Mouse (Mus musculus) bone marrow, adult 2 months (tissue): Measurements from ENCODE around the gene Rab33a. TPM values are rescaled to one million over a fixed set of nuclear protein-coding genes. Genes with fewer than 3 reads are reported as not detected.

Experiments
- H3K27ac ChIP-seq: fragments of 200-500 bp; 2 replicates; pipeline ENCODE4 v1.5.1; 2012; ENCODE audit warnings: low read depth, mild to moderate bottlenecking, control low read depth, inconsistent platforms, low read length; ENCODE audit not compliant: control insufficient read depth, poor library complexity, insufficient read depth
- H3K4me1 ChIP-seq: fragments of 200-500 bp; 2 replicates; pipeline ENCODE4 v1.6.1; 2011; ENCODE audit warnings: low read length; ENCODE audit not compliant: control insufficient read depth, insufficient read depth
- H3K4me3 ChIP-seq: fragments of 200-500 bp; replicated peaks from 2 replicates; pipeline ENCODE3; 2011; ENCODE audit warnings: mild to moderate bottlenecking, low read depth, low read length, control low read depth; ENCODE audit not compliant: control insufficient read depth
- CTCF ChIP-seq: fragments of 200-500 bp; IDR thresholded peaks from 2 replicates; pipeline ENCODE4 v1.5.1; 2011; ENCODE audit warnings: low read length, control low read depth; ENCODE audit not compliant: control insufficient read depth, insufficient read depth
- POLR2A ChIP-seq: fragments of 200-500 bp; IDR thresholded peaks from 2 replicates; pipeline ENCODE4 v1.6.1; 2011; ENCODE audit warnings: low read depth, mild to moderate bottlenecking, control low read depth, low read length, borderline replicate concordance; ENCODE audit not compliant: control insufficient read depth
- WGBS: fragments of 180-500 bp; shearing (Covaris S2); methylation state at CpG from one replicate; pipeline ENCODE4 v1.1.7; 2018; 5-methylcytosine and 5-hydroxymethylcytosine counted together
- polyA plus RNA-seq: library from polyadenylated mRNA; stranded (reverse); fragments of >200 nt; gene quantifications from 2 replicates; pipeline ENCODE4 v1.2.4, GENCODE M21; 2011; ENCODE audit warnings: low replicate concordance; ENCODE audit not compliant: missing spikeins, insufficient read depth, insufficient read length

Gene Rab33a
- polyA plus RNA-seq, 1 experiment, result 1.3 TPM

DNA sequence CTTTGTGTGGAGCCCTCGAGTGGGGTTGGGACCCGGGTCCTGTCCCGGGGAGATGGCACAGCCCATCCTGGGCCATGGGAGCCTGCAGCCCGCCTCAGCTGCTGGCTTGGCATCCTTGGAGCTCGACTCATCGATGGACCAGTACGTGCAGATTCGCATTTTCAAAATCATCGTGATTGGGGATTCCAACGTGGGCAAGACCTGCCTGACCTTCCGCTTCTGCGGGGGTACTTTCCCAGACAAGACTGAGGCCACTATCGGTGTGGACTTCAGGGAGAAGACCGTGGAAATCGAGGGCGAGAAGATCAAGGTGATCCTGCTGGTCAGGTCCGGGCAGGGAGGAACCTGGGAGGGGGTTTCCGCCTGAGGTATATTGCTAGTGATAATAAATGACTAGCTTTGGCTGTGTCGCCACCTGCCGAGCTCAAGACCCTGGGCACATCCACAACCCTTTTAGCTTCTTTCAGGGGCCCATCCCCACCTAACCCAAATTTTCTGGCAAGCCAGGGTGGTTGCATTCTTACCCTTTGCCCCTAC, 532 bp downstream of the Rab33a start:
- H3K4me1 ChIP-seq, result no peaks in the 10 kb centered on the region; the same call in 1 of the 2 replicates
- TF ChIP-seq CTCF (no peak), POLR2A (no peak)
- no peak overlapping the region for H3K4me3 ChIP-seq
- WGBS, result 31% methylated on average over 20 of the region's 20 CpGs
- no peak overlapping the region for H3K27ac ChIP-seq

GRCm38 (mm10) chrX:48521651-48522050, 2.6 kb downstream of the Rab33a start:
- no peak overlapping the region for H3K4me3 ChIP-seq
- no peak for TF ChIP-seq POLR2A
- no peak for TF ChIP-seq CTCF
- no peaks in the 10 kb centered on the region; the same call in 1 of the 2 replicates for H3K4me1 ChIP-seq
- WGBS, result 48% methylated on average over 3 of the region's 3 CpGs
- no peak overlapping the region for H3K27ac ChIP-seq

- no peak for TF ChIP-seq CTCF
- no peak for TF ChIP-seq POLR2A
- Histone ChIP-seq H3K27ac (no peak overlapping the region), H3K4me3 (no peak overlapping the region), H3K4me1 (no peaks in the 10 kb centered on the region; the same call in 1 of the 2 replicates)
- WGBS, result 40% methylated on average over 3 of the region's 3 CpGs
Observed at GRCm38 (mm10) chrX:48523512-48523911, 4.4 kb downstream of the Rab33a start.

GRCm38 (mm10) chrX:48525332-48525731, 6.2 kb downstream of the Rab33a start:
- 40% methylated on average over 1 of the region's 1 CpGs for WGBS
- Histone ChIP-seq H3K4me3 (no peak overlapping the region), H3K4me1 (no peaks in the 10 kb centered on the region; the same call in 1 of the 2 replicates), H3K27ac (no peak overlapping the region)
- TF ChIP-seq CTCF (no peak), POLR2A (no peak)

DNA sequence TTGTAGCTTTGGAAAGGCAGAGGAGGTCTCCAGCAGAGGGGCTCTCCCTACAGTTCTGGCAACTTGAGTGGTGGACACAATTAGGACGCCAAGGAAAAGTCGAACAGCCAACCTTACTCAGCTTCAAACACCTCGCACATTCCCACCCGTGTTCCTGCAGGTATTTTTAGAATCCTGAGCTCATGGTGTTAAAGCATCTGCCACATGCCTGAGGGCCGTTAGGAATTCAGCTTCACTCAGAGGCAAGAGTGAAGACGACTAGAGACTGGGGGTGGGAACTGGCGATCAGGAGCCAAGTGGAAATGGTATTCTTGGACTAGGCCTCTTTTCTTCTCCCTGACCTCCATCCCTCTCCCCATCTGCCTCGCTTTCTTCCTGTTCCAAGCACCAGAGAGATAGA, 6.8 kb downstream of the Rab33a start:
- no peaks in the 10 kb centered on the region; the same call in 1 of the 2 replicates for H3K4me1 ChIP-seq
- no peak overlapping the region for H3K4me3 ChIP-seq
- WGBS, result 73% methylated on average over 8 of the region's 8 CpGs
- TF ChIP-seq POLR2A, result no peak
- no peak for TF ChIP-seq CTCF
- H3K27ac ChIP-seq, result no peak overlapping the region

- WGBS, result 6% methylated on average over 2 of the region's 3 CpGs
- TF ChIP-seq POLR2A (no peak), CTCF (no peak)
- H3K27ac ChIP-seq, result no peak overlapping the region
- H3K4me1 ChIP-seq, result no peaks in the 10 kb centered on the region; the same call in 1 of the 2 replicates
- no peak overlapping the region for H3K4me3 ChIP-seq
Observed at GRCm38 (mm10) chrX:48526435-48526834, 7.3 kb downstream of the Rab33a start.

DNA sequence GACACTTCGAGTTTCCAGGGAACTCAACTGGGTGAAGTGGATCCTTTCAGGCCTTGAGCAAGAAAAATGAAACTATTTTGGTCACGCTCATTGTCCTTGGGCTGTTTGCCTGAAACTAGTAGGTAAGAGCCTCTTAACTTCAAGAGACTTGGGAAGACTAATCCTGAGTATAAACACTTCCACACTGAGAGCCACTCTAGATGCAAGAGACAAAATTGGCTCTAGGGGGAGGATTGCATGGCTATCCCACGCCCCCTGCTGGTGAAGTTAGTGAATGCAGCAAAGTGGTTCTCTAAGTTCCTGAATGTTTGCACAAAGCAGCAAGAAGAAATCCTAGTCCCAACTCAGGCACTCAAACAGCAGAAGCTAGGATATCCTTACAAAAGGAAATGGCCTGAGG, 13.1 kb downstream of the Rab33a start:
- Histone ChIP-seq H3K27ac (no peak overlapping the region), H3K4me1 (no peaks in the 10 kb centered on the region), H3K4me3 (no peak overlapping the region)
- TF ChIP-seq POLR2A, result no peak
- peak; percentile 81 for TF ChIP-seq CTCF
- WGBS, result 47% methylated on average over 3 of the region's 3 CpGs

Other genes starting within 250 kb of the Rab33a start
- gene Bcorl1, start 177.9 kb upstream of the Rab33a start, polyA plus RNA-seq, result 15.3 and 27.3 TPM in 2 replicates
- 12.4 and 20.4 TPM in 2 replicates for gene Elf4, start 56.2 kb upstream of the Rab33a start, polyA plus RNA-seq
- 5.7 and 16.2 TPM in 2 replicates for gene Aifm1, start 5.7 kb upstream of the Rab33a start, polyA plus RNA-seq
- 4.8 and 8.5 TPM in 2 replicates for gene Zfp280c, start 75.2 kb downstream of the Rab33a start, polyA plus RNA-seq
- gene Slc25a14, start 104.1 kb downstream of the Rab33a start, polyA plus RNA-seq, result 2.3 and 3.6 TPM in 2 replicates
- gene Gpr119, start 155.2 kb downstream of the Rab33a start, polyA plus RNA-seq, result not detected in 2 replicates
- 8.5 and 9.2 TPM in 2 replicates for gene Rbmx2, start 175.7 kb downstream of the Rab33a start, polyA plus RNA-seq